Mouse (Mus musculus) embryonic facial prominence, embryonic 12.5 days (tissue): ENCODE measurements at regions not wholly inside any gene's neighbourhood (a gene's known extent, or its start where the extent isn't known, plus 50 kb on each side); places are given as distances from the start of the nearest gene placed in this dataset. TPM values are rescaled to one million over a fixed set of nuclear protein-coding genes. Genes with fewer than 3 reads are reported as not detected.

Experiments
- microRNA-seq: library from miRNA; unstranded; fragments of <30 nt; microRNA quantifications from one replicate; pipeline ENCODE4, GENCODE M21; 2017

Small RNA genes in the stretch of these regions (microRNA-seq; reads per million reads assigned to microRNA genes)
- not detected for gene Gm22825
- not detected for gene Gm23646
